Mouse (Mus musculus) embryonic fibroblast, embryonic 13.5 days (primary cell): ENCODE data around the gene Tatdn2.
"Not testable (repeated sequence)": the region's sequence is repeated elsewhere in the genome, so short reads cannot be mapped to it uniquely, and the experiment has no call there.

ENCODE experiments used
- CTCF ChIP-seq: IDR thresholded peaks from 2 replicates; pipeline ENCODE4 v1.5.1; 2011; ENCODE audit warnings: mild to moderate bottlenecking, control low read depth, low read length, moderate library complexity, borderline replicate concordance; ENCODE audit not compliant: insufficient read depth
- POLR2A ChIP-seq: IDR thresholded peaks from 2 replicates; pipeline ENCODE4 v1.6.1; 2011; ENCODE audit warnings: low read depth, mild to moderate bottlenecking, control low read depth, low read length, moderate library complexity

GRCm38 (mm10) chr6:113672029-113672428 lies 24.8 kb upstream of the Tatdn2 start:
- not testable (repeated sequence) for TF ChIP-seq CTCF, POLR2A
